Mouse (Mus musculus): ENCODE measurements around the gene Ddit4.

GRCm38 (mm10) chr10:59909357-59909847, 42.2 kb downstream of the Ddit4 start:
- TF ChIP-seq GATA1 (IDR thresholded peaks at IDR 0.05; ENCODE audit: low read length) (no peak), TAL1 (IDR thresholded peaks at IDR 0.05; ENCODE audit: low read length) (no peak)

Data from erythroblast, embryonic 14.5 days (primary cell).